Mouse (Mus musculus) hindbrain, embryonic 14.5 days (tissue): ENCODE measurements around the gene Osbpl3. TPM values are rescaled to one million over a fixed set of nuclear protein-coding genes. Genes with fewer than 3 reads are reported as not detected.

Experiments
- ATAC-seq: fragments of 200-750 bp; cut with Nextera tagmentation; 2 replicates; pipeline ENCODE4 v1.8.0; 2017; ENCODE audit warnings: moderate number of reproducible peaks, mild to moderate bottlenecking, moderate TSS enrichment, moderate library complexity; ENCODE audit not compliant: low FRiP score
- DNase-seq: peaks from one replicate; pipeline ENCODE4 v3.0.0-alpha.2; 2015; ENCODE audit warnings: low spot score
- H3K27ac ChIP-seq: fragments of 300-500 bp; sonication (generic); 2 replicates; pipeline ENCODE4 v1.5.1; 2014; ENCODE audit warnings: mild to moderate bottlenecking, moderate library complexity
- H3K27me3 ChIP-seq: fragments of 300-500 bp; sonication (generic); 2 replicates; pipeline ENCODE4 v1.6.1; 2014; ENCODE audit warnings: mild to moderate bottlenecking, low read length, mixed read lengths; ENCODE audit not compliant: control insufficient read depth, insufficient read depth
- H3K36me3 ChIP-seq: fragments of 300-500 bp; sonication (generic); replicated peaks from 2 replicates; pipeline ENCODE4 v1.6.1; 2014; ENCODE audit not compliant: control insufficient read depth, insufficient read depth
- H3K4me1 ChIP-seq: fragments of 300-500 bp; sonication (generic); replicated peaks from 2 replicates; pipeline ENCODE4 v1.6.1; 2014; ENCODE audit warnings: antibody characterized with exemption, low read length, mixed read lengths; ENCODE audit not compliant: control insufficient read depth, insufficient read depth
- H3K4me2 ChIP-seq: fragments of 300-500 bp; sonication (generic); replicated peaks from 2 replicates; pipeline ENCODE4 v1.6.1; 2014; ENCODE audit warnings: mild to moderate bottlenecking, moderate library complexity
- H3K4me3 ChIP-seq: fragments of 300-500 bp; sonication (generic); replicated peaks from 2 replicates; pipeline ENCODE4 v1.5.1; 2014; ENCODE audit warnings: mild to moderate bottlenecking, low read length
- H3K9ac ChIP-seq: fragments of 300-500 bp; sonication (generic); 2 replicates; pipeline ENCODE4 v1.6.1; 2014
- H3K9me3 ChIP-seq: fragments of 300-500 bp; sonication (generic); 2 replicates; pipeline ENCODE4 v1.6.1; 2016; ENCODE audit warnings: low read length; ENCODE audit not compliant: control insufficient read depth
- WGBS: fragments of 180-500 bp; shearing (Covaris S2); extraction: QIAGEN DNeasy Blood & Tissue Kit; methylation state at CpG from one replicate; pipeline ENCODE4 v1.1.7; 2014; 5-methylcytosine and 5-hydroxymethylcytosine counted together
- polyA plus RNA-seq: library from polyadenylated mRNA; unstranded; fragments of >200 nt; fragmentation: Nextera tagmentation; extraction: Ambion mirVana; gene quantifications from 2 replicates; pipeline ENCODE4 v1.2.1, GENCODE M21; 2014

Osbpl3 gene
- polyA plus RNA-seq, 1 experiment from 2014 or later: 3.9 TPM

DNA sequence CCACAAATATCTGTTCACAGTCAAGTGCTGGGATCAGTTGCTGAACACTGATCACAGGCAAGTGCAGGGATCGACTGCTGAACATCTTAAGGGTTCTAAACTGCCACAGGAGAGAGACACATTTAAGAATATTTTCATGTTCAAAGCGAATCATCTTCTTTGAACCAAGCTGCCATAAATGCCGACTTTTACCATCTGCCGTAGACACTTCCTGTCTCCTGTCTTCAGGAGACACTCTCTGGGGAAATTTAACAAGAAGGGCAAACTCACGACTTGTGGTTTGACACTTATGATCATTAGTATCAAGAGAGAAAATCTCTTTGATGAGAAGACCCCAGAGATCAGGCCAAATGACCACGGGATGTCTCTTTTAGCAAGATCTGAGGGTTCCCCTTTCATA is 134.3 kb downstream of the Osbpl3 start:
- H3K9me3 ChIP-seq: no peaks in the 10 kb centered on the region
- no peak overlapping the region for H3K27ac ChIP-seq
- ATAC-seq (no peak), DNase-seq (no peak)
- H3K36me3 ChIP-seq: no peaks in the 10 kb centered on the region
- no peaks in the 10 kb centered on the region; the same call in 1 of the 2 replicates for H3K4me1 ChIP-seq
- H3K4me2 ChIP-seq: no peak overlapping the region
- H3K4me3 ChIP-seq: no peak overlapping the region
- no peak overlapping the region for H3K9ac ChIP-seq
- no peaks in the 10 kb centered on the region for H3K27me3 ChIP-seq
- WGBS: 84% methylated on average over 6 of the region's 6 CpGs

GRCm38 (mm10) chr6:50318590-50319172 is 137.3 kb downstream of the Osbpl3 start:
- H3K9me3 ChIP-seq: no peaks in the 10 kb centered on the region
- H3K4me1 ChIP-seq: no peaks in the 10 kb centered on the region; the same call in 1 of the 2 replicates
- no peaks in the 10 kb centered on the region for H3K27me3 ChIP-seq
- no peaks in the 10 kb centered on the region for H3K36me3 ChIP-seq
- DNase-seq: no peak
- no peak overlapping the region for H3K9ac ChIP-seq
- 64% methylated on average over 7 of the region's 7 CpGs for WGBS
- H3K27ac ChIP-seq: no peak overlapping the region
- H3K4me2 ChIP-seq: no peak overlapping the region
- ATAC-seq: no peak
- H3K4me3 ChIP-seq: no peak overlapping the region

GRCm38 (mm10) chr6:50318150-50318549 is 137.9 kb downstream of the Osbpl3 start:
- no peaks in the 10 kb centered on the region for H3K9me3 ChIP-seq
- ATAC-seq (no peak), DNase-seq (no peak)
- H3K36me3 ChIP-seq: no peaks in the 10 kb centered on the region
- no peak overlapping the region for H3K27ac ChIP-seq
- no peak overlapping the region for H3K4me2 ChIP-seq
- H3K4me3 ChIP-seq: no peak overlapping the region
- H3K27me3 ChIP-seq: no peaks in the 10 kb centered on the region
- WGBS: 61% methylated on average over 2 of the region's 2 CpGs
- no peaks in the 10 kb centered on the region; the same call in 1 of the 2 replicates for H3K4me1 ChIP-seq
- no peak overlapping the region for H3K9ac ChIP-seq

DNA sequence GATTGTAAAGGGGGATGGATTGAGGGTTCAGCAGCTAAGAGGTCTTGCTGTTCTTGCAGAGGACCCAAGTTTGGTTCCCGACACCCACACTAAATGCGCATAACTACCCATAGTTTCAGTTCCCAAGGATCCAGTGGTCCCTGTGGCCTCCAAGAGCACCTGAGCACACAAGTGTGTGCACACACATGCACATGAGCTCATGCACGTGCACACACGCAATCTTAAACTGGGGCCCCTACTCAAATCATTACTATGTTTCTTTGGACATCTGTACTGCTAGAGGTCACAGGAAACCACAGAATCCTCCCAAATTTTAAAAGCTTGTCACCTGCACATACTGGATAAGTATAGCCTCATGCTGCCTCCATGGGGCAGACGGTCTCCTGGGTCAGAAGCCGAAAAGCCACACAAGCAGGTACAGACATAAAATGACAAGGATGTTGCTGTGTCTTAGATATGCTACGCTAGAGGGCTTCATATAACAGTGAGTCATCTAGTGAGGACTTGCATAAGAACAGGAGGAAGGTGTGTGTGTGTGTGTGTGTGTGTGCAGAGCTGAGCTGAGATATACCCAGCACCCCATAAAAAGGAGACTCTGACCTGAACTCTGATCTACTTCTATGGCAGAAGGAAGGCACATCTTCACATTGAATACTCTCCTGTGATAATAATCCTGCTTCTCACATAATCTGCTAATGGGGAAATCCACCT is 139.1 kb downstream of the Osbpl3 start:
- no peaks in the 10 kb centered on the region; the same call in 1 of the 2 replicates for H3K4me1 ChIP-seq
- H3K4me3 ChIP-seq: no peak overlapping the region
- no peaks in the 10 kb centered on the region for H3K27me3 ChIP-seq
- no peak overlapping the region for H3K4me2 ChIP-seq
- H3K9me3 ChIP-seq: no peaks in the 10 kb centered on the region
- ATAC-seq (no peak), DNase-seq (no peak)
- H3K9ac ChIP-seq: no peak overlapping the region
- H3K27ac ChIP-seq: no peak overlapping the region
- H3K36me3 ChIP-seq: no peaks in the 10 kb centered on the region
- 94% methylated on average over 7 of the region's 7 CpGs for WGBS

DNA sequence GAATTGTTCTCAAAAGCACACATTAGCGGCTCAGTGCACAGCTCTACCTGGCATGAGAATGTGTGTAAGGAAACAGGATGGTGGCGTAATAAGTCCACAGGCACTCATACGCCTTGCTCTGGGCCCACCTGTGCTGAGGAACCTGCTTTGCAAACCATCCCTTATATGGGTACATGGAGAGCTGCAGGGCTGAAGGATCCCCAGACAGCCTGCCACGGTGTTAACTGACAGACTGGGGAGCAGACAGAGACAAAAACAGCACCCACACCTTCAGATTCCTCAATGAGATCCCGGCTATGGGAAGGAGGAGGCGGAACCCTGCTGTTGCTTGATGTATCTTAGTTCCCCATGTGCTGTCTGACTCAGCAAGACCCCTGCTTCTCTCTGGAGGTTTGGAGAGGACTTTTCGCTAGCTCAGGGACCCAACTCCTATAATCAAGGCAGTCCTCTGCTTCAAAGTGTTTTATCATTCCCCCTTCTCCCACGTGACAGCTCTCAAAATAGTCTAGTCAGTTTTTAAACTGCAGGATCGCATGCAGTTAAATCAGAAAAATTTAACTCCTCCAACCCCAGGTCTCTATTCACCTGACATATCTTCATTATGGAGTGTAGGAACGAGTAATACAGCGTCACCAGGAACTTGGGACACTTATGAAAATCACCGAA is 141.5 kb downstream of the Osbpl3 start:
- Histone ChIP-seq H3K27ac (no peak overlapping the region), H3K36me3 (no peaks in the 10 kb centered on the region), H3K4me3 (no peak overlapping the region), H3K4me1 (no peaks in the 10 kb centered on the region; the same call in 1 of the 2 replicates), H3K4me2 (no peak overlapping the region), H3K9me3 (no peaks in the 10 kb centered on the region), H3K9ac (no peak overlapping the region), H3K27me3 (no peaks in the 10 kb centered on the region)
- no peak for ATAC-seq
- DNase-seq: no peak
- 79% methylated on average over 12 of the region's 12 CpGs for WGBS

- Histone ChIP-seq H3K9ac (no peak overlapping the region), H3K27ac (no peak overlapping the region), H3K9me3 (no peaks in the 10 kb centered on the region), H3K4me2 (no peak overlapping the region), H3K4me1 (no peaks in the 10 kb centered on the region; the same call in 1 of the 2 replicates), H3K27me3 (no peaks in the 10 kb centered on the region), H3K36me3 (no peaks in the 10 kb centered on the region), H3K4me3 (no peak overlapping the region)
- DNase-seq (peak; percentile 82), ATAC-seq (peak; percentile 77)
- WGBS: 55% methylated on average over 4 of the region's 4 CpGs
Measured at GRCm38 (mm10) chr6:50312647-50313046, 143.4 kb downstream of the Osbpl3 start.

DNA sequence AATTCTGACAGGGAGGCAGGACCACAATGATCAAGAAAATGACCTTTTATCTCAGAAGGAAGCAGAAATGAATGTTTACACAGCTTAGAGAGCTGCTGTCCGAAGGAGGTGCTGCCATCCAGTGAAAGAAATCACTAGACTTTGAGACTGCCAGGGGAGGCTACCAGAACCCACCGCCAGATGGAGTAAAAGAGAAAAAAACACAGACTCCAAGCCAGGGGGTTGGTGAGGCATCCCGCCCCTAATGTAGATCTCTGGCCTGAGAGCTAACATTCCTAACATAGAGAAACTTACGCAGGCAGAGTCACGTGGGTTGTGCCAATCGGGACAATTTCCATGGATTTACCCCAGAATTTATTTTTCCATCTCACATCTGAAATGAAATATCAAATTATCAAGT is 147.0 kb downstream of the Osbpl3 start:
- WGBS: 38% methylated on average over 6 of the region's 6 CpGs
- ATAC-seq: no peak
- H3K4me2 ChIP-seq: no peak overlapping the region

GRCm38 (mm10) chr6:50306625-50307024 is 149.4 kb downstream of the Osbpl3 start:
- Histone ChIP-seq H3K9me3 (no peaks in the 10 kb centered on the region), H3K27ac (no peak overlapping the region), H3K36me3 (no peaks in the 10 kb centered on the region), H3K9ac (no peak overlapping the region), H3K4me1 (no peaks in the 10 kb centered on the region), H3K4me2 (no peak overlapping the region), H3K27me3 (no peaks in the 10 kb centered on the region), H3K4me3 (no peak overlapping the region)
- DNase-seq (no peak), ATAC-seq (no peak)
- WGBS: 91% methylated on average over 4 of the region's 4 CpGs

More for the DNA sequence above, 147.0 kb downstream of the Osbpl3 start:
- DNase-seq: peak; percentile 78
- Histone ChIP-seq H3K27me3 (no peaks in the 10 kb centered on the region), H3K27ac (no peak overlapping the region), H3K36me3 (no peaks in the 10 kb centered on the region), H3K9ac (no peak overlapping the region), H3K4me1 (no peaks in the 10 kb centered on the region), H3K9me3 (no peaks in the 10 kb centered on the region), H3K4me3 (no peak overlapping the region)

- DNase-seq: peak; percentile 90
Measured at GRCm38 (mm10) chr6:50304949-50305491, 151.0 kb downstream of the Osbpl3 start.

More at GRCm38 (mm10) chr6:50304949-50305491, 151.0 kb downstream of the Osbpl3 start:
- H3K4me3 ChIP-seq: no peak overlapping the region
- ATAC-seq: no peak
- no peak overlapping the region for H3K4me2 ChIP-seq
- H3K27me3 ChIP-seq: no peaks in the 10 kb centered on the region
- H3K9ac ChIP-seq: no peak overlapping the region
- no peaks in the 10 kb centered on the region for H3K9me3 ChIP-seq
- 63% methylated on average over 4 of the region's 4 CpGs for WGBS
- peaks cover 4% of the 10 kb centered on the region; the same call in 1 of the 2 replicates for H3K4me1 ChIP-seq
- H3K27ac ChIP-seq: no peak overlapping the region
- H3K36me3 ChIP-seq: no peaks in the 10 kb centered on the region
